8 mouse cellular contexts compared by ENCODE assay signal in genomic region chr1:181881532-181881931, GRCm38 (mm10). TPM values are rescaled to one million over a fixed set of nuclear protein-coding genes. Genes with fewer than 3 reads are reported as not detected.
DNase-seq lines count a peak whose midpoint lies in the region; ATAC-seq and TF ChIP-seq lines count a peak whose summit lies in the region.

No protein-coding gene starts in this region.

- DNase-seq in ES-CJ7 (ENCODE audit: low read depth, low spot score), result peak; percentile 88
- peak; percentile 83 for DNase-seq in fibroblast of lung, adult 2 months (ENCODE audit: low read depth)
- peak; percentile 57 to 69 for DNase-seq in heart, postnatal 14 days
- peak; percentile 15 for DNase-seq in layer of hippocampus, adult 9-10 months (ENCODE audit: low spot score)
- DNase-seq in thymus, postnatal 36 days, result peak; percentile 82 to 83

- no peaks in the 10 kb centered on the region for H3K9me3 ChIP-seq in lung, embryonic 16.5 days (ENCODE audit: control insufficient read depth, low read length)

- no peak for TF ChIP-seq POLR2A in bone marrow, adult 2 months (IDR thresholded peaks at IDR 0.05; ENCODE audit: borderline replicate concordance, control insufficient read depth, low read depth, low read length)
- no peak for TF ChIP-seq POLR2A in olfactory bulb, adult 2 months (IDR thresholded peaks at IDR 0.05; ENCODE audit: insufficient read depth, low read depth, low read length)

- no peak overlapping the region for H3K4me2 ChIP-seq in lung, embryonic 16.5 days (ENCODE audit: low read depth, low read length)

- ATAC-seq in lung, embryonic 16.5 days (ENCODE audit: low read depth), result peak; percentile 77

- H3K4me3 ChIP-seq in bone marrow, adult 2 months (replicated peaks; ENCODE audit: control insufficient read depth, low read depth, low read length), result no peak overlapping the region
- H3K4me3 ChIP-seq in lung, embryonic 16.5 days (ENCODE audit: low read length), result no peak overlapping the region
- no peak overlapping the region for H3K4me3 ChIP-seq in olfactory bulb, adult 2 months (ENCODE audit: insufficient read depth, low read depth, low read length)

- no peaks in the 10 kb centered on the region for H3K36me3 ChIP-seq in lung, embryonic 16.5 days (ENCODE audit: control insufficient read depth, insufficient read depth, low read length)

- WGBS in bone marrow, adult 2 months, result 9% methylated on average over 8 of the region's 8 CpGs
- WGBS in lung, embryonic 16.5 days, result 18% methylated on average over 8 of the region's 8 CpGs
- WGBS in olfactory bulb, adult 2 months, result 28% methylated on average over 8 of the region's 8 CpGs

- peak overlapping the region; percentile 37; the same call in 1 of the 2 replicates for H3K27ac ChIP-seq in bone marrow, adult 2 months (ENCODE audit: control insufficient read depth, insufficient read depth, low read depth, low read length, poor library complexity)
- no peak overlapping the region for H3K27ac ChIP-seq in lung, embryonic 16.5 days (ENCODE audit: low read length)
- no peak overlapping the region for H3K27ac ChIP-seq in olfactory bulb, adult 2 months (ENCODE audit: insufficient read depth, low read depth, low read length)

- no peak overlapping the region for H3K9ac ChIP-seq in lung, embryonic 16.5 days (ENCODE audit: low read length)

- TF ChIP-seq CTCF in bone marrow, adult 2 months (IDR thresholded peaks at IDR 0.05; ENCODE audit: control insufficient read depth, insufficient read depth, low read length), result peak; percentile 99
- 0 out of 2 replicates have a peak, but pooled peaks have one; percentile 43 for TF ChIP-seq CTCF in olfactory bulb, adult 2 months (IDR thresholded peaks at IDR 0.05; ENCODE audit: insufficient read depth, low read depth, low read length)

- intact Hi-C loops in heart, postnatal 14 days (cut with DNase I), result loop anchor here (1.0 to 5.0 kb wide), 3 partner anchors 41 to 153 kb away; no protein-coding TSS in a partner anchor

- peaks cover 12% of the 10 kb centered on the region for H3K4me1 ChIP-seq in bone marrow, adult 2 months (ENCODE audit: control insufficient read depth, insufficient read depth, low read length)
- peaks cover 4% of the 10 kb centered on the region; the same call in 1 of the 2 replicates for H3K4me1 ChIP-seq in lung, embryonic 16.5 days (replicated peaks; ENCODE audit: control insufficient read depth, insufficient read depth, low read length)
- peaks cover 9% of the 10 kb centered on the region for H3K4me1 ChIP-seq in olfactory bulb, adult 2 months (ENCODE audit: control insufficient read depth, insufficient read depth, low read length)

- no peaks in the 10 kb centered on the region for H3K27me3 ChIP-seq in lung, embryonic 16.5 days (ENCODE audit: control insufficient read depth, insufficient read depth, low read depth, low read length)

RNA-seq across cellular contexts. Expression of gene Lbr, which starts 38.7 kb away (rescaled TPM):
- 160 and 176 TPM in 2 replicates for polyA plus RNA-seq in bone marrow, adult 2 months (2011; ENCODE audit: insufficient read depth, insufficient read length, low replicate concordance, missing spikeins)
- total RNA-seq in heart, postnatal 14 days (2021), result 10 to 100 TPM; 26.5 to 34.2 TPM
- polyA plus RNA-seq in lung, embryonic 16.5 days (2015; fragmentation: Nextera tagmentation; extraction: Ambion mirVana), result 134 and 139 TPM in 2 replicates
- polyA plus RNA-seq in olfactory bulb, adult 2 months (2012; ENCODE audit: insufficient read depth, insufficient read length, low replicate concordance, missing spikeins), result 356 TPM in 1 of 2 replicates, not detected in the other

Comparison
In these comparisons a context has a peak if more than half of its experiments do, and no peak if none do; other contexts are left out.
1. DNase-seq: peak in every context shown above with its lines; median percentile 88 in ES-CJ7; 83 in fibroblast of lung, adult 2 months; 82 in thymus, postnatal 36 days; 63 in heart, postnatal 14 days; 15 in layer of hippocampus, adult 9-10 months.